Mouse (Mus musculus) embryonic fibroblast, embryonic 13.5 days (primary cell): ENCODE measurements around the gene Cbfb.

Source experiments
- CTCF ChIP-seq: IDR thresholded peaks from 2 replicates; pipeline ENCODE4 v1.5.1; 2011; ENCODE audit warnings: mild to moderate bottlenecking, control low read depth, low read length, moderate library complexity, borderline replicate concordance; ENCODE audit not compliant: insufficient read depth
- POLR2A ChIP-seq: IDR thresholded peaks from 2 replicates; pipeline ENCODE4 v1.6.1; 2011; ENCODE audit warnings: low read depth, mild to moderate bottlenecking, control low read depth, low read length, moderate library complexity

DNA sequence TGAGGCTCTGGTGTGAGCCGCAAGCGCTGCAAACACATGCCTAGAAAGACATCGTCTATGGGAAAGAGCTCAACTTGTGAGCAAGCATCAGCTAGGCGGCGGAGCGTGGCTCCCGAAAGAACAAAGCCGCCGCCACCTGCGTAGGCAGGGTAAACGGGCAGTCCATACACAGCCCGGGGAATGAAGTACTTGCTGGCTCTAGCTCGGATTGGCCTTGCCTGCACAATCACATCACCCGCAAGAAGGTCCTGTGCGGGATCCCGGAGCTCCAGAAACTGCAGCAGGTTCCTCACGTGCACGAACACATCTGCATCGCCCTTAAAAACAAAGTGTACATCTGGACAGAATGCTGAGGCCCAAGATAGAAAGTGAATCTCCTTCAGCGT is 83.3 kb downstream of the Cbfb start:
- no peak for TF ChIP-seq POLR2A
- no peak for TF ChIP-seq CTCF
